Mouse (Mus musculus): ENCODE data around the gene Gga1. TPM values are rescaled to one million over a fixed set of nuclear protein-coding genes. Genes with fewer than 3 reads are reported as not detected.

Gene Gga1
- polyA plus RNA-seq, 1 experiment from 2014 or later, result 14.8 TPM

DNA sequence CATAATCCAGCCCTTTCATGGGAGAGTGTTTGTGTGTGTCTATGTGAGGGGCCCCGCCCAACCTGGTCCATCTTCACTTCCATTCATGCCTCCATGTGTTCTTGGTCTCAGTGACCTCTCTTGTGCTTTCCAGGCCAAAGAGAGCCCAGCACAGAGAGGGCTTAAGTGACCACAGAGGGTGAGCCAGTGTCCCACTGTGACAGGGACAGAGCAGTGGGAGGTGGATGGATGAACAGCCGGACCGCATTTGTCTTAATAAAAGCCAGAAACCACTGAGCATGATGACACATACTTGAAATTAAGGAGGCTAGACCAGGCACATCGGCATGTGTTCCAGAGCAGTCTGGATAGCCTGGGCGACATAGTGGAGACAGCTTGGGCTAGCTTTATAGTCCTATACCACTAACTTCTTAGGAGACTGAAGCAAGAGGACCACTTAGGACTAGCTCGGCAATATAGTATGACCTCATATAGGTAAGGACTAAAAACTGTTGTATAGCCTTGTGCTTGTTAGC, 53.3 kb downstream of the Gga1 start:
- 92% methylated on average over 6 of the region's 6 CpGs for WGBS (ENCODE audit: insufficient replicate concordance)
- no peak overlapping the region for H3K4me2 ChIP-seq (ENCODE audit: low read depth, low read length)
- H3K9ac ChIP-seq (replicated peaks), result no peak overlapping the region

DNA sequence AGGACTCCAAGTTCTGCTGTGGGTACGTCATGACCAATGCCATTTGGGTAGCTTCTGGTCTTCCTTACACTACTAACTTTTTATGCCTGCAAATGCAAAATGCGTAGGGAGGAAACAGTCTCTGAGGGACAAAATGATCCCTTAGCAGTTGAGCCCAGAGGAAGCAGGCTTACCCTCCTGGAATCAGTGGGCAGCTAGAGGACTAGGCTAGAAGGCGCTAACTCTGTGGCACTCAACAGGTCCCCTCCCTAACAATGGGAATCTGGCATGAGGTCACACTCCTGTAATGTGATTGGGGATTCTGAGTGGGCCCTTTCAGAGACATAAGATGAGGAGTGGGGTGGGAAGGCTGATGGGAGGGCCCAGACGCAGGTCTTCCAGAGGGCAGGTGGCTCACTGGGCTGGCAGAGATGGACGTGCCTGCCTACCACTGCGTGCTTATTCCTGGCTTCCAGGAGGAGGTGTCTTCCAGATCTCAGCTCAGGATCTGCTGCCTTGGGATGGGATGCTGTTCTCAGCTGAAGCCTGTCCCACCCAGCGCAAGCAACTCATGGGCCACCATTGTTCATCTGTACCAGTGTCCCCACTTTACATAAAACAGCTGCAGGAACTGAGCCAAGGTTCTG, 53.9 kb downstream of the Gga1 start:
- no peak overlapping the region for H3K27ac ChIP-seq (ENCODE audit: low read depth)
- no peak for DNase-seq
- no peak overlapping the region for H3K9ac ChIP-seq (replicated peaks)
- H3K36me3 ChIP-seq (replicated peaks; ENCODE audit: insufficient read depth, low read length), result no peaks in the 10 kb centered on the region
- 89% methylated on average over 7 of the region's 7 CpGs for WGBS (ENCODE audit: insufficient replicate concordance)
- H3K9me3 ChIP-seq (ENCODE audit: low read length), result no peaks in the 10 kb centered on the region
- no peak overlapping the region for H3K4me3 ChIP-seq (ENCODE audit: low read depth, low read length)
- TF ChIP-seq EP300 (IDR thresholded peaks at IDR 0.05; ENCODE audit: low read depth) (no peak), CTCF (IDR thresholded peaks at IDR 0.05; ENCODE audit: low read depth) (no peak)
- H3K27me3 ChIP-seq (ENCODE audit: insufficient read depth, low read length), result no peaks in the 10 kb centered on the region
- H3K4me1 ChIP-seq (ENCODE audit: insufficient read depth), result peaks cover 35% of the 10 kb centered on the region
- no peak overlapping the region for H3K4me2 ChIP-seq (ENCODE audit: low read depth, low read length)
- no peak for ATAC-seq

More for the DNA sequence above, 53.3 kb downstream of the Gga1 start:
- TF ChIP-seq EP300 (IDR thresholded peaks at IDR 0.05; ENCODE audit: low read depth) (no peak), CTCF (IDR thresholded peaks at IDR 0.05; ENCODE audit: low read depth) (no peak)
- DNase-seq, result no peak
- no peaks in the 10 kb centered on the region for H3K36me3 ChIP-seq (replicated peaks; ENCODE audit: insufficient read depth, low read length)
- no peaks in the 10 kb centered on the region for H3K27me3 ChIP-seq (ENCODE audit: insufficient read depth, low read length)
- ATAC-seq, result no peak
- no peaks in the 10 kb centered on the region for H3K9me3 ChIP-seq (ENCODE audit: low read length)
- H3K4me1 ChIP-seq (ENCODE audit: insufficient read depth), result peaks cover 35% of the 10 kb centered on the region
- H3K27ac ChIP-seq (ENCODE audit: low read depth), result no peak overlapping the region
- H3K4me3 ChIP-seq (ENCODE audit: low read depth, low read length), result no peak overlapping the region

DNA sequence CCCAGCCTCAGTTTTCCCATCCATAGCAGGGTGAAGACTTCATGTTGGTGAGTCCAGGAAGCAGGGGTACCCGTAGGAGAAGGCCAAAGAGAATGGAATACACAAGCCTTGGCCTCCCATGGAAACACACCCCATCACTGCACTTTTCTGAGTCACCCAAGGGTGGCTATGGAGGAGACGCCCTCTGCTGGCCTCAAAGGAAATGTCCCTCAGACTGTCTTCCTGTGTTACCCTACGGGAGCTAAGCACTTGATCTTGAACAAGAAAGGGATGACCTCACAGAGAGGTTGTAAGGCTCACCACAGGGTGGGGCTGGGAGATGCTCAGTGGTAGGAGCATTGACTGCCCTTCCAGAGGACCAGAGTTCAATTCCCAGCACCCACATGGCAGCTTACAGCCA, 54.6 kb downstream of the Gga1 start:
- DNase-seq, result peak; percentile 71
- TF ChIP-seq CTCF (IDR thresholded peaks at IDR 0.05; ENCODE audit: low read depth) (peak; percentile 97), EP300 (IDR thresholded peaks at IDR 0.05; ENCODE audit: low read depth) (no peak)
- Histone ChIP-seq H3K9ac (replicated peaks) (no peak overlapping the region), H3K36me3 (replicated peaks; ENCODE audit: insufficient read depth, low read length) (no peaks in the 10 kb centered on the region), H3K4me2 (ENCODE audit: low read depth, low read length) (no peak overlapping the region), H3K4me1 (ENCODE audit: insufficient read depth) (peaks cover 33% of the 10 kb centered on the region), H3K4me3 (ENCODE audit: low read depth, low read length) (no peak overlapping the region), H3K27ac (ENCODE audit: low read depth) (no peak overlapping the region), H3K9me3 (ENCODE audit: low read length) (no peaks in the 10 kb centered on the region), H3K27me3 (ENCODE audit: insufficient read depth, low read length) (no peaks in the 10 kb centered on the region)
- peak; percentile 56 for ATAC-seq
- WGBS (ENCODE audit: insufficient replicate concordance), result 6% methylated on average over 3 of the region's 3 CpGs

DNA sequence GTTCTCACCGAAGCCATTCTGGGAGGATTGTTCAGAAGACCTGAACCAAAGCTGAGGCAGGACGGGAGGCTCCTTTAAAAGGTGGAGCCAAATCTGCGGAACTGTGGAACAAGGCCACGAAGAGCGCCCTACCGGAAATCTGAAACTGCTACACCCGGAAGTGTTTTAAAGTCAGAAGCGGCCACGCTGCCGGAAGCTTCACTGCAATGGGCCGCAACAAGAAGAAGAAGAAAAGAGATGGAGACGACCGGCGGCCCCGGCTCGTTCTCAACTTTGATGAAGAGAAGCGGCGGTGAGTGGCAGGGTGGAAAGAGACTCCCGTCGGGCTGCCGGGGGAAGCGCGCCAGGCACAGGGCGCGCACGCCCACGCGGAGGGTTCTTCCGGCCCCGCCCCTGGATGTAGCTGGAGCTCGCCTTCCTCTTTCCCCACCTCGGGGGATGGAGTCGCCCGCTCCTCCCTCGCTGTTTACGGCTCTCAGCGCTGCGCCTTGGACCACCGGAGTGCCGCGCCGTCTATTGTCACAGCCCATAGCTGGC, 57.9 kb downstream of the Gga1 start, which contains the start of gene Nol12:
Nol12 (plus strand) TSS at position 150 of the 537 bp plus-strand sequence.
- H3K4me3 ChIP-seq (ENCODE audit: low read depth, low read length), result peak within 1 kb of the TSS; percentile 76
- peak within 1 kb of the TSS; percentile 76 for H3K9ac ChIP-seq (replicated peaks)
- H3K27ac ChIP-seq (ENCODE audit: low read depth), result peak within 1 kb of the TSS; percentile 75
- H3K27me3 ChIP-seq (ENCODE audit: insufficient read depth, low read length), result no peaks in the 10 kb centered on the region
- no peaks in the 10 kb centered on the region for H3K9me3 ChIP-seq (ENCODE audit: low read length)
- TF ChIP-seq CTCF (IDR thresholded peaks at IDR 0.05; ENCODE audit: low read depth), result peak; percentile 7; the same call in 1 of the 2 replicates
- no peak; the same call in none of the 2 replicates for TF ChIP-seq EP300 (IDR thresholded peaks at IDR 0.05; ENCODE audit: low read depth)
- peak; percentile 86 for ATAC-seq
- H3K4me2 ChIP-seq (ENCODE audit: low read depth, low read length), result peak within 1 kb of the TSS; percentile 91
- peaks cover 13% of the 10 kb centered on the region for H3K4me1 ChIP-seq (ENCODE audit: insufficient read depth)
- DNase-seq, result peak; percentile 88
- WGBS (ENCODE audit: insufficient replicate concordance), result under 1% methylated on average over 38 of the region's 42 CpGs
- peaks cover 26% of the 10 kb centered on the region for H3K36me3 ChIP-seq (replicated peaks; ENCODE audit: insufficient read depth, low read length)

DNA sequence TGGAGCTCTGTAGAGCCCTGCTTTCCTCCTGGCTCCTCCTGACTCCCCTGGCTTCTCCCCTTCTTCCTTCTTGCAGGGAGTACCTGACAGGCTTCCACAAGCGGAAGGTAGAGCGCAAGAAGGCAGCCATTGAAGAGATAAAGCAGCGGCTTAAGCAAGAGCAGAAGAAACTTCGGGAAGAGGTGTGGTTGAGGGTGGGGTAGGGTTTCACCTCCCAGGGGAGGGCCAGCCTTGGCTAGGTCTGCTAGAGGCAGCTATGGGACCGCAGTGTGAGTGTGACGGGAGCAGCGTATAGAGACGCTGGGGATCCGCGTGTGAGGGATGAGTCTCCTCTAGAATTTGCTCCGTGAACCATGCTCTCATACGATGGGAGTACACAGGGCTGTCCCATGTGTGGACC, 59.4 kb downstream of the Gga1 start:
- Histone ChIP-seq H3K27ac (ENCODE audit: low read depth) (no peak overlapping the region), H3K4me2 (ENCODE audit: low read depth, low read length) (peak overlapping the region; percentile 91), H3K36me3 (replicated peaks; ENCODE audit: insufficient read depth, low read length) (peaks cover 39% of the 10 kb centered on the region), H3K4me3 (ENCODE audit: low read depth, low read length) (0 out of 2 replicates have a peak overlapping the region, but pooled peaks have one; percentile 76), H3K9ac (replicated peaks) (no peak overlapping the region), H3K9me3 (ENCODE audit: low read length) (no peaks in the 10 kb centered on the region), H3K27me3 (ENCODE audit: insufficient read depth, low read length) (no peaks in the 10 kb centered on the region), H3K4me1 (ENCODE audit: insufficient read depth) (peaks cover 13% of the 10 kb centered on the region)
- DNase-seq (no peak), ATAC-seq (no peak)
- TF ChIP-seq EP300 (IDR thresholded peaks at IDR 0.05; ENCODE audit: low read depth) (no peak), CTCF (IDR thresholded peaks at IDR 0.05; ENCODE audit: low read depth) (no peak)
- 80% methylated on average over 12 of the region's 12 CpGs for WGBS (ENCODE audit: insufficient replicate concordance)

DNA sequence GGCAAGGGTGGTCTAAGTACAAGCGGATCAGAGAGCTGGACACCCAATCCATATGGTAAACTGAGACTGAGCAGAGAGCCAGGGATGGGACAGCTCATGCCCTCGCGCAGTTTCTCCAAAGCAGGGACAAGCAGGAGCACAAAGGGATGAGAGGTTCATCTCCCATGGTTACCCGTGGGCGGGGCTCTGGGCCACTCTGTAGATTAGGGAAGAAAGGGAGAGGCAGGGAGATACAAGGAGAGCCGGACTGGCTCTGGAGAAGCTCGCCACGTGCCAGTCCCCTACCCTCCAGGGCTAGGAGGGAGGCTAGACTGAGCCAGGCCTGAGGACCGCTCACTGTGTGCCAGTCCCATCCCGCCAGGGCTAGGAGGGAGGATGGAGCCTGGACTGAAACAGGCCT, 60.3 kb downstream of the Gga1 start:
- 86% methylated on average over 10 of the region's 10 CpGs for whole genome bisulfite sequencing (ENCODE audit: insufficient replicate concordance)
- H3K27ac ChIP-seq (ENCODE audit: low read depth), result no peak overlapping the region
- peaks cover 13% of the 10 kb centered on the region for H3K4me1 ChIP-seq (ENCODE audit: insufficient read depth)
- no peaks in the 10 kb centered on the region for H3K27me3 ChIP-seq (ENCODE audit: insufficient read depth, low read length)
- ATAC-seq, result no peak
- TF ChIP-seq CTCF (IDR thresholded peaks at IDR 0.05; ENCODE audit: low read depth) (no peak), EP300 (IDR thresholded peaks at IDR 0.05; ENCODE audit: low read depth) (no peak)
- H3K4me2 ChIP-seq (ENCODE audit: low read depth, low read length), result no peak overlapping the region
- no peak overlapping the region for H3K4me3 ChIP-seq (ENCODE audit: low read depth, low read length)
- peaks cover 42% of the 10 kb centered on the region for H3K36me3 ChIP-seq (replicated peaks; ENCODE audit: insufficient read depth, low read length)
- no peaks in the 10 kb centered on the region for H3K9me3 ChIP-seq (ENCODE audit: low read length)
- H3K9ac ChIP-seq (replicated peaks), result no peak overlapping the region
- no peak for DNase-seq
